Mouse (Mus musculus): ENCODE results near the gene Morc3. TPM values are rescaled to one million over a fixed set of nuclear protein-coding genes. Genes with fewer than 3 reads are reported as not detected.
"Not testable (repeated sequence)": the region's sequence is repeated elsewhere in the genome, so short reads cannot be mapped to it uniquely, and the experiment has no call there.

Morc3 gene
- polyA plus RNA-seq, 1 experiment from 2014 or later, result 33.4 TPM

DNA sequence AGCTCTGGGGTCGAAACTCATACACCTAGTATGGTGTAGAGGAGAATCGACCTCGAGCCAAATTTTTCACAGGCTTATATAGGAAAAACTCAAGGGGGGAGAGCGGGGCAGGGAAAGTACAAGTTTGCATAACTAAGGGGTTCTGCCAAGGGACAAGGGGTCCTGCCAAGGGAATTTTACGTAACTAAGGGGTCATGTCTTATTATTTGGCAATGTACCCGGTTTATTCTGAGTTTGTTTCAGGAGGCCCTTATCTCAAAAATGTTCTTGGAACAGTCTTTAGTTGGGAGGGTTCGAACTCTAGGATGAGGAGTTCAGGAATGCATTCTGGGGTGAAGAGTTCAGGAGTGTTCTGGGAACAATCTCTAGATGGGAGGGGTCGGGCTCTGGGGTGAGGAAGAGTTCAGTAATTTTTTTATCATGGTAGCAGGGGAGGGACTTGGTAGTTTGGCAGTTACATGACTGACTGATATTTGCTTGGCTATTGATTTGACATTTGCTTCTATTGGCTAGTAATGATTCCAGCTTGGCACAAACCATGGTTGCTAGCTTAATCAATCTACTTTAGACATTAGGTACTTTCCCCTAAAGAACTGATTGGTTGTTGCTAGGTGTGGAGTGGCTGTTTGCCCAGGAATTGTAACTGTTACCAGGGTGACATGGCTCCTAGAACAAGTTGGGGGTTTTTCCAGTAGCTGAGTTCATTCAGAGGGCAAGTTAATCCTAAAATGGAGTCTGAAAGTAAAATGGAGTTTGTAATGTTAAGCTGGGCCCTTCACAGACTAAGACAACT lies 9.3 kb upstream of the Morc3 start:
- H3K9ac ChIP-seq; H3K4me1 ChIP-seq; H3K4me3 ChIP-seq; H3K4me2 ChIP-seq (replicated peaks); ATAC-seq (ENCODE audit: low FRiP score); H3K27me3 ChIP-seq; H3K36me3 ChIP-seq; H3K27ac ChIP-seq: not testable (repeated sequence)
- 84% methylated on average over 5 of the region's 8 CpGs for WGBS
- H3K9me3 ChIP-seq (replicated peaks), result peaks cover 13% of the 10 kb centered on the region; the same call in 1 of the 2 replicates

DNA sequence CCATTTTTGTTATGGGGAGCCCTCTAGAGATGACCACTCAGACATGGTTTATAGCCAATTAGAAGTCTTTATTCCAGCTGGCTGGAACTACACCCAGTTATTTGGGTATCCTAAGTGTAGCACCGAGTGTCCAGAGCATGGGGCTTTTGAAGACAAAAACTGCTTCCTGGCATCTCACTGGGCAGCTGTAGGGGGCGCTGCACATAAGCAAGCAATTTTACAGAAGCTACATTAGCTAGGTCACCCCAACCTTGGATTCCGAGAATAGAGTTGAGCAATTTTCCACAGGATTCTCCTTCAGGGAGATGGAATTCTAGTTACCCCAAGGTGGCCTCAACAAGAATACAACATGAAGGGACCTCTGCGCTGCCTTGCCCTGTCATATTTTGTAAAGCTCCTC lies 7.1 kb upstream of the Morc3 start:
- peaks cover 13% of the 10 kb centered on the region; the same call in 1 of the 2 replicates for H3K9me3 ChIP-seq (replicated peaks)
- H3K9ac ChIP-seq, result no peak overlapping the region
- H3K4me2 ChIP-seq (replicated peaks), result no peak overlapping the region
- H3K36me3 ChIP-seq, result no peaks in the 10 kb centered on the region
- WGBS, result 88% methylated on average over 4 of the region's 4 CpGs
- no peak overlapping the region for H3K4me3 ChIP-seq
- no peaks in the 10 kb centered on the region for H3K4me1 ChIP-seq
- ATAC-seq (ENCODE audit: low FRiP score), result no peak
- no peak overlapping the region for H3K27ac ChIP-seq
- no peaks in the 10 kb centered on the region for H3K27me3 ChIP-seq

DNA sequence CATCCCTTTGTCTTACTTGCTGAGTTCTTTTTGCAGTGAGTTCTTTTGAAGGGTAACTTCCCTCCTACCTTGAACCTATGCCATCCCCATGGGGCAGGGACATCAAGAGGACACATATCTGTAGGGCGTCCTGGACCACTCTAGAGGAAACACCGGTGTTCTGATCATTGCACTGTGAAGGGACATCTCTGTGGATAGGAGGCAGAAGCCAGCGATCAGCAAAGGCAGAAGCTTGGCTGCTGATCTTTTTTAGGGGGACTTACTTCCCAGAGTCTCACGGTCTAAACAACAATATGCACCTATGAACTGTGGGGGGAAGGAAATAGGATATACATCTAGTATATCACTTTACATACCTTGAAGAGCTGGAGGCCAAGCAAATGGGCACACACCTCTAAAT lies 6.5 kb upstream of the Morc3 start:
- Histone ChIP-seq H3K4me2 (replicated peaks) (no peak overlapping the region), H3K27me3 (no peaks in the 10 kb centered on the region), H3K9ac (no peak overlapping the region), H3K27ac (no peak overlapping the region), H3K36me3 (no peaks in the 10 kb centered on the region), H3K9me3 (replicated peaks) (peaks cover 13% of the 10 kb centered on the region; the same call in 1 of the 2 replicates), H3K4me3 (no peak overlapping the region), H3K4me1 (no peaks in the 10 kb centered on the region)
- no peak for ATAC-seq (ENCODE audit: low FRiP score)
- WGBS, result 91% methylated on average over 4 of the region's 4 CpGs

DNA sequence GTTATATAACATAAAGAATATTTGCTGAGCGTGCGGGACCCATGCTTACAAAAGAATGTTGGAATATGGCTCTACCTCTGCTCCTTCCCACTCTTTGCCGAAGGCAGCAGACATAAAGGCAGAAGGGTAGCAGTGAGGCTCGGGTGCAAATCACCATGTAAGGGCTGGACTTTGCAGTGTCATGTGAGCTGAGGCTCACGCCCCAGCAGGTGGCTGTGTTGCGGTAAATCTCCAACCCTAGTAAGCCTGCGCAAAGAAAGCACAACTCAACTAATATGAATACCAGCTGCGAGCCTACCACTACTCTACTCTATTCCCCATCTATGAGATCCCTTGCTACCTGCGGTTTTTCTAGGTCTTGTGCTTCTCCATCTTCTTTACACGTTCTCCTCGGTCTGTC lies 5.9 kb upstream of the Morc3 start:
- no peak overlapping the region for H3K4me3 ChIP-seq
- no peaks in the 10 kb centered on the region for H3K36me3 ChIP-seq
- no peak overlapping the region for H3K27ac ChIP-seq
- WGBS, result 57% methylated on average over 11 of the region's 11 CpGs
- H3K9ac ChIP-seq, result no peak overlapping the region
- no peaks in the 10 kb centered on the region for H3K4me1 ChIP-seq
- H3K9me3 ChIP-seq (replicated peaks), result peaks cover 13% of the 10 kb centered on the region; the same call in 1 of the 2 replicates
- no peaks in the 10 kb centered on the region for H3K27me3 ChIP-seq
- H3K4me2 ChIP-seq (replicated peaks), result no peak overlapping the region
- no peak for ATAC-seq (ENCODE audit: low FRiP score)

DNA sequence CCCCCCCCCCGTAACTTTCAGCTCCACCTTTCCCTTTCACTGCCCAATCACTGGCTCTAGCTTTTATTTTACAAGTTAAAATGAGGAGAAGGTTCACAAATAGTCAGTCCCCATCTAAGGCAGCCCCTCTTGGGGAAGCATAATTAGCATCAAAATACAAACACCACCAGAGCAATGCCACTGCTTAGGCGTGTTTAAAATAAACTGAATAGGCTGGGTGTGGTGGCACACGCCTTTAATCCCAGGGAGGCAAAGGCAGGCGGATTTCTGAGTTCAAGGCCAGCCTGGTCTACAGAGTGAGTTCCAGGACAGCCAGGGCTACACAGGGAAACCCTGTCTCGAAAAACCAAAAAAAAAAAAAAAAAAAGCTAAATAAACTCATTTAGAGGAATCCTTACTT lies 5.4 kb upstream of the Morc3 start:
- H3K4me1 ChIP-seq; H3K27me3 ChIP-seq; H3K4me3 ChIP-seq; H3K27ac ChIP-seq; H3K4me2 ChIP-seq (replicated peaks); ATAC-seq (ENCODE audit: low FRiP score); H3K36me3 ChIP-seq; H3K9ac ChIP-seq: not testable (repeated sequence)
- 37% methylated on average over 5 of the region's 5 CpGs for WGBS
- peaks cover 12% of the 10 kb centered on the region; the same call in 1 of the 2 replicates for H3K9me3 ChIP-seq (replicated peaks)

DNA sequence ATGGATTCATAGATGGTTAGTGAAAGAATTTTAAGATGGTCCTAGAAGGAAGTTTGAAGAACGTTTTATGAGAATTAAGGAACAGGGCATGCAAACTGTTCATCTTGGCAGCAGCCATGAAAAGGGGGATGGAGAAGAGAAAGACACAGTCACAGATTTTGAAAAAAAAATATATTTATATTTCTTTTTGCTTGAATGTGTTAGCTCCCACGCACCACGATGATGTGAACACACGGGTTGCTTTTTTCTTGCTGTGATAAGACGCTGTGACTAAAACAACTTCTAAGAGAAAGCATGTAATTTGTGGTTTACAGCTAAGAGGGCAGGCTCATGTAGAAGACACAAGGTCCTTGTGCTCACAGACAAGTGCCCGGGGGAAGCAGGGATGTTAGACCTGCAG lies 5.0 kb upstream of the Morc3 start:
- Histone ChIP-seq H3K4me1 (no peaks in the 10 kb centered on the region), H3K36me3 (no peaks in the 10 kb centered on the region), H3K9ac (no peak overlapping the region), H3K27ac (no peak overlapping the region), H3K4me2 (replicated peaks) (no peak overlapping the region), H3K4me3 (no peak overlapping the region), H3K9me3 (replicated peaks) (peaks cover 8% of the 10 kb centered on the region; the same call in 1 of the 2 replicates), H3K27me3 (no peaks in the 10 kb centered on the region)
- no peak for ATAC-seq (ENCODE audit: low FRiP score)
- WGBS, result 91% methylated on average over 6 of the region's 6 CpGs

DNA sequence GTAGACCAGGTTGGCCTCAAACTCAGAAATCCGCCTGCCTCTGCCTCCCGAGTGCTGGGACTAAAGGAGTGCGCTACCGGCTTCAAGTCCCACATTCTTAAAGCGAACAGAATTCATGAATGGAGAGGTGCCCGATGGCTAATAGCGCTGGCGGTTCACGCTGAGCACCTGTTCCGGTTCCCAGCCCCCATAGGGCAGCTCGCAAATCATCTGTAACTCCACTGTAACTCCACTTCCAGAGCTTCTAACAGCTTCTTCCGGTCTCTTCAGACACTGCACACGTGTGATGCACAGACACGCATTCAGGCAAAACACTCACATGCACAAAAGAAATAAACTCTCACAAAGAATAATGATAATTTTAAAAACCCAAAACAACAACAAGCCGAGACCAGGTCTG lies 2.4 kb upstream of the Morc3 start:
- Histone ChIP-seq H3K27ac (no peak overlapping the region), H3K9ac (no peak overlapping the region), H3K4me3 (no peak overlapping the region), H3K36me3 (no peaks in the 10 kb centered on the region), H3K4me1 (peaks cover 16% of the 10 kb centered on the region), H3K4me2 (replicated peaks) (no peak overlapping the region), H3K9me3 (replicated peaks) (no peaks in the 10 kb centered on the region), H3K27me3 (no peaks in the 10 kb centered on the region)
- WGBS, result 92% methylated on average over 15 of the region's 15 CpGs
- ATAC-seq (ENCODE audit: low FRiP score), result no peak

DNA sequence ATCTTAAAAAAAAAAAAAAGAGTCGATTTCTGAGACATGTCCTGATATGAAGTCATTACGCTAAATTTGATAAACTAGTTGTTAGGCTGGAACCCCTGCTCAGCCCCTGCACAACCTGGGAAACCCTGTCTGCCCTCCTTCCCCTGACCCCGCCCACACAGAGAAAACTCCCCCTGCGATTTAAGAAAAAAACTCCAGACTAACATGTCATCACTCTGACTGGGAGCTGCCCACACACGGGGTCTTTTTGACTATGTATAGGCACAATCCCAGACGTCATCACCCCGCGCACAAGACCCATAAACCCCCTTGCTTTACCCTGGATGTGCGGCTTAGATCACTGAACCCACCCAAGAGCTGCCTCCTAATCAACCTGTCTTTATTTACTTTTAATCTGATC lies 1.9 kb upstream of the Morc3 start:
- no peak overlapping the region for H3K4me2 ChIP-seq (replicated peaks)
- WGBS, result 84% methylated on average over 9 of the region's 9 CpGs
- H3K4me1 ChIP-seq, result peaks cover 16% of the 10 kb centered on the region
- no peak overlapping the region for H3K4me3 ChIP-seq
- H3K27ac ChIP-seq, result no peak overlapping the region
- no peak overlapping the region for H3K9ac ChIP-seq
- H3K9me3 ChIP-seq (replicated peaks), result no peaks in the 10 kb centered on the region
- ATAC-seq (ENCODE audit: low FRiP score), result no peak
- H3K27me3 ChIP-seq, result no peaks in the 10 kb centered on the region
- no peaks in the 10 kb centered on the region for H3K36me3 ChIP-seq

DNA sequence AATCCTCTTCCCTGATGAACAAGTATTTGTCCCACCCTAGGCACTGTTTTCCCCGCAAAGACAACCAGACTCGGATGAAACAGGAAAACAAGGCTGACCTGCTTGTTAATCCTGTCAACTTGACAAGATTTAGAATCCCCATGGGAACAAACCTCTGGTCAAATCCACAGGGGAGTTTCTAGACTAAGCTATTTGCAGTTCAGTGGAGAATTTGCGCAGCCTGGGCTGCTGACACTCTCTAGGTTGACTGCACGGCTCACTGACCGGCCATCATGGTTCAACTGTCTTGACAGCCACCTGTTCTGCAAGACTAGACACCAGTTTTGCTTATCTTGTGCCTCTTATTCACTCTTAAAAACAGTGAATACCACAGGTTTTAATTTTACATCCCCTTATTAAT lies 1.0 kb upstream of the Morc3 start:
- no peaks in the 10 kb centered on the region for H3K27me3 ChIP-seq
- WGBS, result 71% methylated on average over 5 of the region's 5 CpGs
- no peak overlapping the region for H3K4me3 ChIP-seq
- no peaks in the 10 kb centered on the region for H3K9me3 ChIP-seq (replicated peaks)
- peaks cover 16% of the 10 kb centered on the region for H3K4me1 ChIP-seq
- no peak overlapping the region for H3K27ac ChIP-seq
- no peak overlapping the region for H3K4me2 ChIP-seq (replicated peaks)
- no peak overlapping the region for H3K9ac ChIP-seq
- H3K36me3 ChIP-seq, result no peaks in the 10 kb centered on the region
- ATAC-seq (ENCODE audit: low FRiP score), result no peak

DNA sequence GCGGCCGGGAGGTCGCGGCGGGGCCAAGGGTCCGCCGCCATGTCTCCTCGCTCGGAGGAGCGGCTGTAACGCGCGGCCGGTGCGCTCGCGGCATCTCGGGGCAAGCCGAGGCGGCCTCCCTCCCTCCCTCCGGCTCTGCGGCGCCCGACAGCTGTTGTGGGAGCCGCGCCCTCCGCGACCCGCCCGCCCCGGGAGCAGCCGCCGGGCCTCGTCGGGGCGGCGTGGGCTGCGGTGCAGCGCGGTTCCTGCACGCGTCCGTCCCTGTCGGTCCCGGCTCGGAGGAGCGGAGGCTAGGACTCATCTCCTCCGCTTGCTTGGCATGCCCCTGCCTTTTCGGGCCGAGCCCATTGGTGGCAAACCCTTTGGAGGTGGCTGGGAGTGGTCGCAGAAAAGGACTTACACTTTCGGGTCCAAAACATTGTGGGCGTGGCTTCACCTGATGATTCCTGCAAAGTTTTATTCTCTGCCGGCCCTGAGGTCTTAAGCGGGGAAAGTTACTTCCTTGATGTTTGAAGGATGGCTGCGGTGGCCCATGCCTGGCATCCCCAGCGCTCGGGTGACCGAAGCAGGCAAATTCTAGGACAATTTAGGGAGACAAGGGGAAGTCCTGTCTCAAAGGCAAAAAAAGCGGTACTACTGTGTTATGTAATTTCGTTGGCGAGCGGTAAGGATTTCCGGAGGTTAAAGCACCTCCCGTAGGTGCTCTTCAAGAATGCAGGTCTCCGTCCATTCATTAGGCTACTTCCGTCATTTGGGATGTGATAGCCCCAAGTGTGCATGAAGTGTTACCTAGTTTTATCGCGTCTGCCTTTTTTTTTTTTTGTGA lies 743 bp downstream of the Morc3 start:
- 2% methylated on average over 40 of the region's 69 CpGs for WGBS
- Histone ChIP-seq H3K27ac (peak overlapping the region; percentile 95), H3K9ac (peak overlapping the region; percentile 98), H3K4me3 (peak overlapping the region; percentile 97), H3K4me1 (peaks cover 16% of the 10 kb centered on the region), H3K4me2 (replicated peaks) (peak overlapping the region; percentile 88), H3K36me3 (no peaks in the 10 kb centered on the region), H3K9me3 (replicated peaks) (no peaks in the 10 kb centered on the region), H3K27me3 (no peaks in the 10 kb centered on the region)
- ATAC-seq (ENCODE audit: low FRiP score), result peak; percentile 77; the same call in 1 of the 2 replicates

DNA sequence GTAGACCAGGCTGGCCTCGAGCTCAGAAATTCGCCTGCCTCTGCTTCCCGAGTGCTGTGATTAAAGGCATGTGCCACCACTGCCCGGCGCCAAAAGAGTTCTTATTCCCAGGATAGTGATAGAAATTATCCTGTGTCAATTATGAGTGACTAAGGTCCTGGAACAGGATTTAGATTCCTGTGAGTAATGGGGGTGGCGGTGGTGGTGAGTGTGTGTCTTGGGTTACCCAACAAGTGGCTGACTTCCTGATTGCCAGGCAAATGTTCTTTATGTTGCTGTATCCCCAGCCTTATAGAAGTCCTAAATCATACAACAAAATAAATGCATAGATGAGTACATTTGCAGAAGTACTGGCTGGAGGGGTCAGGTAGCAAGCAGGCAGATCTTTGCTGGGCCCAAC lies 1.6 kb downstream of the Morc3 start:
- H3K36me3 ChIP-seq, result no peaks in the 10 kb centered on the region

DNA sequence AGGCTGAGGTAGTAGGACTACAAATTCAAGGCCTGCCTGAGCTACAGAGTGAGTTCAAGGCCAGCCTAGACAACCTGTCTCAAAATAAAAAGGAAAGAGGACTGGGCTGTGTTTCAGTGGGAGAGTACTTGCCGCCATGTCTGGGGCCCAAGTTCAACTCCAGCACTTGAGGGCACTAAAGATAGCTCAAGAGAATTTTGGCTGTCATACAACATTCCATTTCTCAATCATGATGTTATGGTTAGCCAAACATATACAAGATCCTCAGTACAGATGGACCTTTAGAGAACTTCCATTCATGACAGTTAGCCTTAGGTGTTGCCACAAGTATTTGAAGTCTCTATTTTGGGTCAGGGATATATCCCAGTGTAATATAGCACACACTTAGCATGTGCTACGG lies 2.2 kb downstream of the Morc3 start:
- H3K36me3 ChIP-seq, result no peaks in the 10 kb centered on the region
- H3K4me3 ChIP-seq, result no peak overlapping the region
- H3K4me2 ChIP-seq (replicated peaks), result no peak overlapping the region
- H3K9me3 ChIP-seq (replicated peaks), result no peaks in the 10 kb centered on the region
- 97% methylated on average over 2 of the region's 2 CpGs for whole genome bisulfite sequencing
- H3K27me3 ChIP-seq, result no peaks in the 10 kb centered on the region
- peaks cover 16% of the 10 kb centered on the region for H3K4me1 ChIP-seq
- ATAC-seq (ENCODE audit: low FRiP score), result no peak
- H3K9ac ChIP-seq, result no peak overlapping the region
- no peak overlapping the region for H3K27ac ChIP-seq

More for the DNA sequence above, 1.6 kb downstream of the Morc3 start:
- no peak for ATAC-seq (ENCODE audit: low FRiP score)
- Histone ChIP-seq H3K9ac (no peak overlapping the region), H3K27me3 (no peaks in the 10 kb centered on the region), H3K4me3 (peak overlapping the region; percentile 97), H3K4me1 (peaks cover 16% of the 10 kb centered on the region), H3K27ac (no peak overlapping the region), H3K9me3 (replicated peaks) (no peaks in the 10 kb centered on the region), H3K4me2 (replicated peaks) (peak overlapping the region; percentile 88)
- WGBS, result 92% methylated on average over 6 of the region's 6 CpGs
